Mouse (Mus musculus) forebrain, postnatal 0 days (tissue): ENCODE data around the gene Paox. TPM values are rescaled to one million over a fixed set of nuclear protein-coding genes. Genes with fewer than 3 reads are reported as not detected.
"Not testable (repeated sequence)": the region's sequence is repeated elsewhere in the genome, so short reads cannot be mapped to it uniquely, and the experiment has no call there.

Source experiments
- ATAC-seq: fragments of 200-750 bp; cut with Nextera tagmentation; 2 replicates; pipeline ENCODE4 v1.8.0; 2017; ENCODE audit warnings: mild to moderate bottlenecking, moderate library complexity
- DNase-seq: peaks from one replicate; pipeline ENCODE4 v3.0.0-alpha.2; 2015
- H3K27ac ChIP-seq: fragments of 300-500 bp; sonication (generic); 2 replicates; pipeline ENCODE4 v1.5.1; 2014; ENCODE audit warnings: low read depth, mild to moderate bottlenecking, antibody characterized with exemption, low read length, moderate library complexity, mixed read lengths
- H3K27me3 ChIP-seq: fragments of 300-500 bp; sonication (generic); 2 replicates; pipeline ENCODE4 v1.6.1; 2014; ENCODE audit warnings: mild to moderate bottlenecking, low read length, mixed read lengths; ENCODE audit not compliant: insufficient read depth
- H3K36me3 ChIP-seq: fragments of 300-500 bp; sonication (generic); 2 replicates; pipeline ENCODE4 v1.6.1; 2014; ENCODE audit warnings: mild to moderate bottlenecking, moderate library complexity; ENCODE audit not compliant: insufficient read depth
- H3K4me1 ChIP-seq: fragments of 300-500 bp; sonication (generic); 2 replicates; pipeline ENCODE4 v1.6.1; 2014; ENCODE audit warnings: antibody characterized with exemption; ENCODE audit not compliant: insufficient read depth
- H3K4me2 ChIP-seq: fragments of 300-500 bp; sonication (generic); 2 replicates; pipeline ENCODE4 v1.6.1; 2014; ENCODE audit warnings: low read depth, mild to moderate bottlenecking, moderate library complexity
- H3K4me3 ChIP-seq: fragments of 300-500 bp; sonication (generic); 2 replicates; pipeline ENCODE4 v1.5.1; 2014; ENCODE audit warnings: low read depth, low read length, mixed read lengths
- H3K9ac ChIP-seq: fragments of 300-500 bp; sonication (generic); 2 replicates; pipeline ENCODE4 v1.6.1; 2014; ENCODE audit warnings: mild to moderate bottlenecking
- H3K9me3 ChIP-seq: fragments of 300-500 bp; sonication (generic); 2 replicates; pipeline ENCODE4 v1.6.1; 2016; ENCODE audit warnings: low read length
- CTCF ChIP-seq: sonication (generic); IDR thresholded peaks from 2 replicates; pipeline ENCODE4 v1.5.1; 2016; ENCODE audit warnings: antibody characterized with exemption, control low read depth, low read depth
- WGBS: fragments of 180-500 bp; shearing (Covaris S2); extraction: QIAGEN DNeasy Blood & Tissue Kit; methylation state at CpG from one replicate; pipeline ENCODE4 v1.1.7; 2014; 5-methylcytosine and 5-hydroxymethylcytosine counted together
- polyA plus RNA-seq: library from polyadenylated mRNA; unstranded; fragments of >200 nt; fragmentation: Nextera tagmentation; extraction: Ambion mirVana; gene quantifications from 2 replicates; pipeline ENCODE4 v1.2.1, GENCODE M21; 2015
- total RNA-seq: library from RNA; depleted of rRNA; stranded (reverse); fragments of >200 nt; gene quantifications from 2 replicates; pipeline ENCODE4 v1.2.3, GENCODE M21; 2014

Paox gene
- total and polyA plus RNA-seq, 2 experiments from 2014 or later = 7.5 to 10.5 TPM

GRCm38 (mm10) chr7:140127911-140128310 lies 12.3 kb downstream of the Paox start:
- WGBS = 97% methylated on average over 2 of the region's 2 CpGs

GRCm38 (mm10) chr7:140132184-140132583 lies 16.6 kb downstream of the Paox start:
- H3K4me2 ChIP-seq, H3K27ac ChIP-seq, H3K4me1 ChIP-seq, H3K36me3 ChIP-seq, ATAC-seq, H3K4me3 ChIP-seq, H3K27me3 ChIP-seq, DNase-seq, H3K9ac ChIP-seq, H3K9me3 ChIP-seq: not testable (repeated sequence)
- 91% methylated on average over 7 of the region's 7 CpGs for WGBS

More at GRCm38 (mm10) chr7:140127911-140128310, 12.3 kb downstream of the Paox start:
- TF ChIP-seq CTCF = no peak
- Histone ChIP-seq H3K36me3 (no peaks in the 10 kb centered on the region), H3K27ac (no peak overlapping the region), H3K27me3 (no peaks in the 10 kb centered on the region), H3K9me3 (no peaks in the 10 kb centered on the region), H3K4me2 (no peak overlapping the region), H3K4me1 (0 out of 2 replicates have a peak, but pooled peaks cover 3% of the 10 kb centered on the region), H3K9ac (no peak overlapping the region), H3K4me3 (no peak overlapping the region)
- no peak for ATAC-seq
- DNase-seq = no peak

DNA sequence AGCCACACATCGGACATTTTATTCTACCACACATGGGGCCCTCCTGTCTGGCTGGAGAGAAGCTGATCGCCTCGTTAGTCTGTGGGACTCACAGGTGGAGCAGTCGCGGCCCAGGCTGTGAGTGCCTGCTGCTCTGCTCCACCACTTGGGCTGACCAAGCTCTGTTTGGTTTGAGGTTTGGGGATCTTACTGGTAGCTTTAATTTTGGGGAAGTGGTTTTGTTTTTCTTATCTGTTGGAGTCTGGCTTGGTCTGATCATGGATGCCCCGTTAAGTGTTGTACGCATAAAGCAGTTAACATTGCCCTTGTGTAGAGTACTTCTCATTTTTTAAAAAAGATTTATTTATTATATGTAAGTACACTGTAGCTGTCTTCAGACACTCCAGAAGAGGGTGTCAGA lies 18.4 kb downstream of the Paox start:
- H3K4me2 ChIP-seq, H3K36me3 ChIP-seq, DNase-seq, H3K9me3 ChIP-seq, H3K27ac ChIP-seq, H3K4me1 ChIP-seq, ATAC-seq, H3K4me3 ChIP-seq, H3K9ac ChIP-seq, H3K27me3 ChIP-seq: not testable (repeated sequence)
- WGBS = 93% methylated on average over 5 of the region's 7 CpGs

- DNase-seq (no peak), ATAC-seq (no peak)
- no peak overlapping the region for H3K9ac ChIP-seq
- WGBS = 88% methylated on average over 5 of the region's 5 CpGs
- peaks cover 4% of the 10 kb centered on the region; the same call in 1 of the 2 replicates for H3K4me1 ChIP-seq
- H3K27ac ChIP-seq = no peak overlapping the region
- no peaks in the 10 kb centered on the region for H3K36me3 ChIP-seq
- H3K4me2 ChIP-seq = no peak overlapping the region
- H3K27me3 ChIP-seq = no peaks in the 10 kb centered on the region
- no peak for TF ChIP-seq CTCF
- H3K9me3 ChIP-seq = no peaks in the 10 kb centered on the region
- H3K4me3 ChIP-seq = no peak overlapping the region
These were observed 19.6 kb downstream of the Paox start for GRCm38 (mm10) chr7:140135106-140135770.

DNA sequence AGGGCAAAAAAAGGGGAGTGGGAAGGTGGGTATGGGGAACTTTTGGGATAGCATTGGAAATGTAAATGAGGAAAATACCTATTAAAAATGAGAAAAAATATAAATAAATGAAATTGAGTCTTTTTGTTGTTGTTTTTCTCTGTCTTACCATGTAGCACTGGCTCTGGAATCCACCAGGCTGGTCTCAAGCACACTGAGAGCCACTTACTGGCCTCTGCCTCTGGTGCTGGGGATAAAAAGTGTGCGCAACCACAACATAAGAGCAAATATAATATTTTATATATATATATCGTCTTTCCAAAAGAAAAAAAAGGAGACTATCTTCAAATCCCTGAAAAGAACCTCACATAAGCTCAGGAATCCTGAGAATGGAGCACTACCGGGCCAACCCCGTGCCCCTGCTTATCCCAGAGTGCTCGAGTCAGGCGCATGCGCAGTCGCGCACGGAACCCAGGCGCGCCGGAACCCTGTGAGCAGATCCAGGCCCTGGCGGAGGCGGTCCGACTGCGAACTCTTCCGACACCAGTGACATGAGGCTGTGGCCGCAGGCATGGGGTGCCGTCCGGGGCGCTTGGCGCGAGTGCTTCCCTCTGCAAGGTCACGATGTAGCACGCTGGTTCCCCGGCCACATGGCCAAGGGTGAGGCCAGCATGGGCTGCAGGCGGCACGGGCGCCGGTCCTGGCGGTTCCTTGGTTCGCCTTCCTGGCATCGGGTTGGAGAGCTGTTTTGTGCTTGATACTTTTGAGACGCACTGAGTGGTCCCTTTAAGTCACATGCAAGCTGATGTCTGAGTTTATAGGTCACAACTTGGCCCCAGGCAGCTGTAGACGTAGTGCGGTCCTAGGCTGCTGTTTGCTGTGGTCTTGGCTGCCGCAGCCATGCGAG lies 21.8 kb downstream of the Paox start, which contains the start of gene Mtg1:
Gene Mtg1, plus strand, starts transcription at position 430 of the 886 bp plus-strand sequence.
- 2% methylated on average over 39 of the region's 39 CpGs for WGBS
- Histone ChIP-seq H3K9me3 (no peaks in the 10 kb centered on the region), H3K27ac (peak within 1 kb of the TSS; percentile 89), H3K36me3 (no peaks in the 10 kb centered on the region), H3K9ac (peak within 1 kb of the TSS; percentile 81), H3K4me3 (peak within 1 kb of the TSS; percentile 70), H3K4me2 (peak within 1 kb of the TSS; percentile 79), H3K4me1 (peaks cover 4% of the 10 kb centered on the region; the same call in 1 of the 2 replicates), H3K27me3 (no peaks in the 10 kb centered on the region)
- no peak for TF ChIP-seq CTCF
- ATAC-seq = peak; percentile 99
- DNase-seq = peak; percentile 98

DNA sequence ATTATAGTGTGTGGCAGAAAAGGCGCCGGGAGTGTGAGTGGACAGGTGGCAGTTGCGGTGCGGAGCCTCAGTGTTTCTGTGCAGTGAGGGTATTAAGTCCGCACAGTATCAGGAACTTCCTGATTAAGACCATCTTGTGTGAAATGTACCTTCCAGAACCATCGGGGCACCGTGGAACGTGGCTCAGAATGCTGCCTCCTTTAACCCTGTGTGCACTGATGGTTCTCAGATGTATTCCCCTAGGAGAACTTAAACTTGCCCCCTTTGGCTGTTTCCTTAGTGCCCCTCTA lies 22.4 kb downstream of the Paox start:
- Histone ChIP-seq H3K4me2 (peak overlapping the region; percentile 79), H3K4me1 (peaks cover 4% of the 10 kb centered on the region; the same call in 1 of the 2 replicates), H3K27me3 (no peaks in the 10 kb centered on the region), H3K27ac (peak overlapping the region; percentile 89), H3K9me3 (no peaks in the 10 kb centered on the region), H3K9ac (peak overlapping the region; percentile 81), H3K36me3 (no peaks in the 10 kb centered on the region), H3K4me3 (peak overlapping the region; percentile 70)
- ATAC-seq = no peak
- 3% methylated on average over 8 of the region's 8 CpGs for WGBS
- TF ChIP-seq CTCF = no peak
- DNase-seq = no peak

DNA sequence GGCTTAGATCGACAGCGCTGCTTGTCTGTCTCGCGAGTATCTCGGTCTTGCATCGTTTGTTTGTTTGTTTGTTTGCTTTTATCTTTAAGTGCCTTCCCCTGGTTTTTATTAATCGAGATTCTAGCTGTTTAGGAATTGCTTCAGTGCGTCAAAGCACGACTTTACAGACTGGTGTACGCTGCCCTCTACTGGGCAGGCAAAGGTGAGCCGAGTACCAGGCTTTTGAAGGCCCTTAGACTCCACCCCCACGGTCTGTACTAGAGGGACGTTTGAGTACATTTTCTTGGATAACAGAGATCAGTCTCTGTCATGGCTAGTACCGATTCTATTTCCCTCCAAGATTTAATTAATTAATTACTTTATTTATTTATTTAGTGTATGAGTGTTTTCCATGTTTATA lies 25.8 kb downstream of the Paox start:
- DNase-seq (peak; percentile 50), ATAC-seq (no peak)
- H3K4me3 ChIP-seq = no peak overlapping the region
- no peak overlapping the region for H3K4me2 ChIP-seq
- H3K9me3 ChIP-seq = no peaks in the 10 kb centered on the region
- H3K9ac ChIP-seq = no peak overlapping the region
- H3K4me1 ChIP-seq = peaks cover 4% of the 10 kb centered on the region; the same call in 1 of the 2 replicates
- no peaks in the 10 kb centered on the region for H3K27me3 ChIP-seq
- 6% methylated on average over 14 of the region's 14 CpGs for WGBS
- H3K36me3 ChIP-seq = no peaks in the 10 kb centered on the region
- H3K27ac ChIP-seq = no peak overlapping the region
- peak; percentile 67 for TF ChIP-seq CTCF
